Mouse (Mus musculus): ENCODE data around the gene Grm5. TPM values are rescaled to one million over a fixed set of nuclear protein-coding genes. Genes with fewer than 3 reads are reported as not detected.

Gene Grm5
- polyA plus RNA-seq, 1 experiment from 2014 or later, result 0.03 TPM

DNA sequence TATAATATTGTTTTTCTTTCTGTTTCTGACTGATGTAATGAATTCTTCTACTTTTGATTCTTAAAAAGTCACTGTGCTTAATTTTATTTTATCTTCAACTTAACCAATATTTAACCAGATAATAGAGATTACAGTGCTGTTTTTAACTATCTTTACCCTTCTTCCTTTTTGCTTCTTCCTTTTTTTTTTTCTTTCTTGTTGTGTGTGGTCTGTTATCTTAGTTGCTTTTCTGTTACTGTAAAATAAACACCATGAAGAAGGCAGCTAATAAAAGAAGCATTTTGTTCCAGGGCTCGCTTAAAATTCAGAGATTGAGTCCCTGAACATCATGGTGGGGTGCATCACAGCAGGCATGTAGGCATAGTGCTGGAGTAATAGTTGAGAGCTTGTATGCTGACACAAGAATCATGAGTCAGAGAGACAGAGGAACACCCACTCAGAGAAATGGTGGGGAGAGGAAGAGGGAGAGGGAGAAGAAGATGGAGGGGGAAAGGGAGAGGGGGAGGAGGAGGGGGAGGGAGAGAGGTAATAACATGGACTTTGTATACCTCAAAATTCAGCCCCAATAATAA is 512.7 kb downstream of the Grm5 start:
- Histone ChIP-seq H3K9ac (no peak overlapping the region), H3K4me1 (ENCODE audit: insufficient read depth) (no peaks in the 10 kb centered on the region), H3K27ac (ENCODE audit: low read depth) (no peak overlapping the region), H3K4me2 (no peak overlapping the region), H3K9me3 (ENCODE audit: low read depth, low read length) (no peaks in the 10 kb centered on the region), H3K36me3 (ENCODE audit: insufficient read depth) (no peaks in the 10 kb centered on the region), H3K4me3 (ENCODE audit: low read depth, low read length) (no peak overlapping the region), H3K27me3 (ENCODE audit: insufficient read depth, low read length) (no peaks in the 10 kb centered on the region)
- no peak for ATAC-seq (ENCODE audit: insufficient read depth)
- 18% methylated on average over 1 of the region's 1 CpGs for WGBS
- TF ChIP-seq CTCF (IDR thresholded peaks at IDR 0.05; ENCODE audit: low read depth), result no peak
- peak; percentile 4 for DNase-seq

DNA sequence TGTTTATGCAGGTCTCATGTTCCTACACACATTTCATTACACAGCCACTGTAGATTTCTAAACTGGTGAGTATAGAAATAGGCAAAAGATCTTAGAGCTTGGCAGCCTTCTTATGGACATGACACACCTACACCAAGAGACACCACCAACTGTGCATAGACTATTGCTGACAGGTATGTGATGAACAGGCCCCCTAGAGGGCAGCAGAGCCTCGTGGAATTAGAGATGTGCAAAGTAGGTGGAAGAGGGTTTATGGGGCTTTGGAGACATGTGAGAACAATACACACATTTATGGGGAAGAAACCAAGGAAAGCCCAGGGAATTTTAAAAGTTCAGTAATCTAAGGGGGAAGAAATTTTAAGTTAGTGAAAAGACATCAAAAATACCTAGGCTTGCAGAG is 513.7 kb downstream of the Grm5 start:
- 7% methylated on average over 1 of the region's 1 CpGs for WGBS
- Histone ChIP-seq H3K27me3 (ENCODE audit: insufficient read depth, low read length) (no peaks in the 10 kb centered on the region), H3K4me3 (ENCODE audit: low read depth, low read length) (no peak overlapping the region), H3K36me3 (ENCODE audit: insufficient read depth) (no peaks in the 10 kb centered on the region), H3K9me3 (ENCODE audit: low read depth, low read length) (no peaks in the 10 kb centered on the region), H3K27ac (ENCODE audit: low read depth) (no peak overlapping the region), H3K4me1 (ENCODE audit: insufficient read depth) (no peaks in the 10 kb centered on the region), H3K4me2 (no peak overlapping the region), H3K9ac (no peak overlapping the region)
- TF ChIP-seq CTCF (IDR thresholded peaks at IDR 0.05; ENCODE audit: low read depth), result peak; percentile 77
- peak; percentile 73 for ATAC-seq (ENCODE audit: insufficient read depth)
- DNase-seq, result peak; percentile 80

DNA sequence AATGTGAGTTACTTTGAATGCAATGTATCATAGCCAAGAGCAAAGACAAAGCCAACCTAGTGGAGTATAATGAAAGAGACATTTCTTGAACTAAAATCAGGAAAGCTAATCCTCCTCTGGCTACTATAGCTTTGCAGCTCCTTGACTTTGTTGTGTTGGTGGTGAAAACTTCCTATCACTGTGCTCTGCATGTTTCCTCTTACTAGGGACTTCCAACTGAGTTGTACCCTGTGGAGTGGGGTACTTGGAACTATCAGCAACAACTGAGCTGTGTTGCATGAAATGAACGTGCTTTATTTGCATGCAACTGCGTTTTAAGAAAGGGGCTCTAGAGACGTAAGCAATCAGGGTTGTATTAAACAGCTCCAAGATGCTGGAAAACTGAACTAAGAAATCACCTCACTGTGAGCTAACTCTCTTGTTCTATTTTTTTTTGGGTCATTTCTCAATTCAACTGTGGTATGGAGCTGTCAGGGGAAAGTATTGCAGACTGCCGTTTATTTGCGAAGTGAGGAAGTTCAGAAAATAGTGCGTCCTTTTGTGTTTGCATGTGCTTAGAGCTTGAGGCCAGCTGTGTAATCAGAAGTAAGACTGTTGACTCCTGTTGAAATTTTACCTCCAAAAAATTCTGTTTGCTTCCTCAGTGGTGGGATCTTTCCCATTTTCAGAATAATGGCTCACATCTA is 532.9 kb downstream of the Grm5 start:
- WGBS, result 62% methylated on average over 6 of the region's 6 CpGs
- no peaks in the 10 kb centered on the region for H3K9me3 ChIP-seq (ENCODE audit: low read depth, low read length)
- ATAC-seq (ENCODE audit: insufficient read depth) (no peak), DNase-seq (no peak)
- no peak overlapping the region for H3K9ac ChIP-seq
- TF ChIP-seq CTCF (IDR thresholded peaks at IDR 0.05; ENCODE audit: low read depth), result no peak
- no peaks in the 10 kb centered on the region for H3K27me3 ChIP-seq (ENCODE audit: insufficient read depth, low read length)
- no peak overlapping the region for H3K27ac ChIP-seq (ENCODE audit: low read depth)
- H3K36me3 ChIP-seq (ENCODE audit: insufficient read depth), result no peaks in the 10 kb centered on the region
- no peak overlapping the region for H3K4me3 ChIP-seq (ENCODE audit: low read depth, low read length)
- H3K4me2 ChIP-seq, result no peak overlapping the region
- no peaks in the 10 kb centered on the region for H3K4me1 ChIP-seq (ENCODE audit: insufficient read depth)

- no peak overlapping the region for H3K27ac ChIP-seq (ENCODE audit: low read depth)
- H3K9me3 ChIP-seq (ENCODE audit: low read depth, low read length), result no peaks in the 10 kb centered on the region
- H3K9ac ChIP-seq, result no peak overlapping the region
- WGBS, result 74% methylated on average over 8 of the region's 8 CpGs
- H3K4me1 ChIP-seq (ENCODE audit: insufficient read depth), result no peaks in the 10 kb centered on the region
- peaks cover 14% of the 10 kb centered on the region for H3K27me3 ChIP-seq (ENCODE audit: insufficient read depth, low read length)
- ATAC-seq (ENCODE audit: insufficient read depth), result no peak
- DNase-seq, result no peak
- no peak overlapping the region for H3K4me2 ChIP-seq
- no peak overlapping the region for H3K4me3 ChIP-seq (ENCODE audit: low read depth, low read length)
- TF ChIP-seq CTCF (IDR thresholded peaks at IDR 0.05; ENCODE audit: low read depth), result no peak
- H3K36me3 ChIP-seq (ENCODE audit: insufficient read depth), result no peaks in the 10 kb centered on the region
Observed at GRCm38 (mm10) chr7:88128080-88128848, 544.3 kb downstream of the Grm5 start.

DNA sequence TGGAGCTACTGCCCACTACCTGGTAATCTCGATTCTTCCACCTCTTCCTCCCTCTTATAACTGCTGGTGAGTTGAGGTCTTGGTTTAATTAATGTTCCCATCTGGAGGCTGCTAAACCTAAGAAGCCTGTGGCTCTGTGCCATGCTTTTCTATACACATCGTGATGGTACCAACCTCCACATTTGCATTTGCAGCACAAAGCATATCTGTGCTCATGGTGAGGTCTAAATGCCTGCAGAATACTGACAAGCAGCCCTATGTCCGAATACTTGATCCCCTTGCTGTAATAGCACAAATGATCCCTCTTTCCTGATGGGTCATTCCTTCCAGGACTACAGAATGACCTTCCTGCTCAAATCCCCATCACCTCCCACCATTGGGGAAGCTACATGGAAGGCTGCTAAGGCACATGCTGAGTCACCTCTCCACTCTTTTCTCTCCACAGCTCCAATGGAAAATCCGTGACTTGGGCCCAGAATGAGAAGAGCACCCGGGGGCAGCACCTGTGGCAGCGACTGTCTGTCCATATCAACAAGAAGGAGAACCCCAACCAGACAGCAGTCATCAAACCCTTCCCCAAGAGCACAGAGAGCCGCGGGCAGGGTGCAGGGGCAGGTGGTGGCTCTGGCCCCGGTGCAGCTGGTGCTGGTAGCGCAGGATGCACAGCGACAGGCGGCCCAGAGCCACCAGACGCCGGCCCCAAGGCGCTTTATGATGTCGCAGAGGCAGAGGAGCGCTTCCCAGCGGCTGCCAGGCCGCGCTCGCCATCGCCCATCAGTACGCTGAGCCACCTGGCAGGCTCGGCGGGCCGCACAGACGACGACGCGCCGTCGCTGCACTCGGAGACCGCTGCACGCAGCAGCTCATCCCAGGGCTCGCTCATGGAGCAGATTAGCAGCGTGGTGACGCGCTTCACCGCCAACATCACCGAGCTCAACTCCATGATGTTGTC is 545.8 kb downstream of the Grm5 start:
- Histone ChIP-seq H3K36me3 (ENCODE audit: insufficient read depth) (no peaks in the 10 kb centered on the region), H3K4me1 (ENCODE audit: insufficient read depth) (no peaks in the 10 kb centered on the region), H3K4me3 (ENCODE audit: low read depth, low read length) (peak overlapping the region; percentile 36), H3K27me3 (ENCODE audit: insufficient read depth, low read length) (peaks cover 14% of the 10 kb centered on the region), H3K4me2 (peak overlapping the region; percentile 70), H3K27ac (ENCODE audit: low read depth) (no peak overlapping the region), H3K9ac (peak overlapping the region; percentile 20), H3K9me3 (ENCODE audit: low read depth, low read length) (no peaks in the 10 kb centered on the region)
- peak; percentile 90 for ATAC-seq (ENCODE audit: insufficient read depth)
- WGBS, result 11% methylated on average over 41 of the region's 41 CpGs
- DNase-seq, result peak; percentile 62
- no peak for TF ChIP-seq CTCF (IDR thresholded peaks at IDR 0.05; ENCODE audit: low read depth)

DNA sequence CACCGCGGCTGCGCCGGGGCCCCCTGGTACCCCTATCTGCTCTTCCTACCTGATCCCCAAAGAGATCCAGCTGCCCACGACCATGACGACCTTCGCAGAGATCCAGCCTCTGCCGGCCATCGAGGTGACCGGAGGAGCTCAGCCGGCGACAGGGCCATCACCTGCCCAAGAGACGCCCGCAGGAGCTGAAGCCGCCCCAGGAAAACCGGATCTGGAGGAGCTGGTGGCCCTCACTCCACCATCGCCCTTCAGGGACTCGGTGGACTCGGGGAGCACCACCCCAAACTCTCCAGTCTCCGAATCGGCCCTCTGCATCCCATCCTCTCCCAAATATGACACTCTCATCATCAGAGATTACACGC is 546.5 kb downstream of the Grm5 start:
- peak overlapping the region; percentile 36 for H3K4me3 ChIP-seq (ENCODE audit: low read depth, low read length)
- H3K9ac ChIP-seq, result peak overlapping the region; percentile 20
- peak; percentile 50; the same call in 1 of the 2 replicates for ATAC-seq (ENCODE audit: insufficient read depth)

More for the DNA sequence above, 546.5 kb downstream of the Grm5 start:
- no peaks in the 10 kb centered on the region for H3K9me3 ChIP-seq (ENCODE audit: low read depth, low read length)
- H3K36me3 ChIP-seq (ENCODE audit: insufficient read depth), result no peaks in the 10 kb centered on the region
- DNase-seq, result no peak
- H3K4me2 ChIP-seq, result peak overlapping the region; percentile 70
- 28% methylated on average over 22 of the region's 22 CpGs for WGBS
- no peaks in the 10 kb centered on the region for H3K4me1 ChIP-seq (ENCODE audit: insufficient read depth)
- peaks cover 14% of the 10 kb centered on the region for H3K27me3 ChIP-seq (ENCODE audit: insufficient read depth, low read length)
- no peak overlapping the region for H3K27ac ChIP-seq (ENCODE audit: low read depth)
- TF ChIP-seq CTCF (IDR thresholded peaks at IDR 0.05; ENCODE audit: low read depth), result no peak

Data from lung, embryonic 14.5 days (tissue).